Mouse (Mus musculus) kidney, postnatal 0 days (tissue): ENCODE results near the gene Bpifb1. TPM values are rescaled to one million over a fixed set of nuclear protein-coding genes. Genes with fewer than 3 reads are reported as not detected.
"Not testable (repeated sequence)": the region's sequence is repeated elsewhere in the genome, so short reads cannot be mapped to it uniquely, and the experiment has no call there.

Experiments
- ATAC-seq: fragments of 200-750 bp; cut with Nextera tagmentation; replicated peaks from 2 replicates; pipeline ENCODE4 v1.8.0; 2017; ENCODE audit warnings: low read depth, moderate number of reproducible peaks, moderate TSS enrichment, moderate library complexity; ENCODE audit not compliant: low FRiP score
- DNase-seq: peaks from one replicate; pipeline ENCODE4 v3.0.0-alpha.2; 2016; ENCODE audit warnings: low spot score
- H3K27ac ChIP-seq: fragments of 300-500 bp; sonication (generic); 2 replicates; pipeline ENCODE4 v1.5.1; 2014; ENCODE audit warnings: mild to moderate bottlenecking
- H3K27me3 ChIP-seq: fragments of 300-500 bp; sonication (generic); 2 replicates; pipeline ENCODE4 v1.6.1; 2014; ENCODE audit warnings: low read length, mixed read lengths; ENCODE audit not compliant: insufficient read depth
- H3K36me3 ChIP-seq: fragments of 300-500 bp; sonication (generic); 2 replicates; pipeline ENCODE4 v1.6.1; 2014; ENCODE audit warnings: low read length, mixed read lengths; ENCODE audit not compliant: insufficient read depth
- H3K4me1 ChIP-seq: fragments of 300-500 bp; sonication (generic); replicated peaks from 2 replicates; pipeline ENCODE4 v1.6.1; 2014; ENCODE audit warnings: antibody characterized with exemption, low read length, mixed read lengths; ENCODE audit not compliant: insufficient read depth
- H3K4me2 ChIP-seq: fragments of 300-500 bp; sonication (generic); 2 replicates; pipeline ENCODE4 v1.6.1; 2014; ENCODE audit warnings: mild to moderate bottlenecking, low read length, moderate library complexity, mixed read lengths
- H3K4me3 ChIP-seq: fragments of 300-500 bp; sonication (generic); replicated peaks from 2 replicates; pipeline ENCODE4 v1.5.1; 2014; ENCODE audit warnings: low read depth, low read length
- H3K9ac ChIP-seq: fragments of 300-500 bp; sonication (generic); 2 replicates; pipeline ENCODE4 v1.6.1; 2014; ENCODE audit warnings: low read depth, low read length
- H3K9me3 ChIP-seq: fragments of 300-500 bp; sonication (generic); replicated peaks from 2 replicates; pipeline ENCODE4 v1.6.1; 2016; ENCODE audit warnings: low read length, inconsistent platforms, mixed read lengths
- CTCF ChIP-seq: IDR thresholded peaks from 2 replicates; pipeline ENCODE4 v1.5.1; 2016; ENCODE audit warnings: antibody characterized with exemption, low read depth, mild to moderate bottlenecking, moderate library complexity
- WGBS: fragments of 180-500 bp; shearing (Covaris S2); extraction: QIAGEN DNeasy Blood & Tissue Kit; methylation state at CpG from one replicate; pipeline ENCODE4 v1.1.7; 2014; 5-methylcytosine and 5-hydroxymethylcytosine counted together
- polyA plus RNA-seq: library from polyadenylated mRNA; unstranded; fragments of >200 nt; fragmentation: Nextera tagmentation; extraction: Ambion mirVana; gene quantifications from 2 replicates; pipeline ENCODE4 v1.2.1, GENCODE M21; 2015

Bpifb1 gene
- polyA plus RNA-seq, 1 experiment from 2014 or later, result 0.14 TPM

DNA sequence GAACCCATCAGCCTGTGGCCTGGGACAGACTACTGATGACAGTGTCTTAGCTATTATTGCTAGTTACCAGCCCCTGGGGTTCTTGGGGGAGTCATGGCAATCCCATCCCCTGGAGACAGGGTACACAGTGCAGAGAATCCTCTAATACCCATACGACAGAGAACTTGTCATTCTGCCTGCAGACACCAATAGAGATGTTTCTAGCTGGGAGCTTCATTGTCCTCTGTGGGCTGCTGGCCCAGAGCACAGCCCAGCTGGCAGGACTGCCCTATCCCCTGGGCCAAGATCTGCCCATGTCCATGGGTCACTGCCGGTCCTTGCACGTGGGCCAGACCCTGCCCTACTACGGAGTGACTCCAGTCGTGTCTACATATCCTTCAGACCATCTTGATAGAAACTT is 27.3 kb upstream of the Bpifb1 start:
- no peak for TF ChIP-seq CTCF
- H3K27me3 ChIP-seq, result no peaks in the 10 kb centered on the region
- ATAC-seq (no peak), DNase-seq (no peak)
- H3K27ac ChIP-seq, result no peak overlapping the region
- H3K9me3 ChIP-seq, result no peaks in the 10 kb centered on the region
- no peaks in the 10 kb centered on the region for H3K36me3 ChIP-seq
- H3K4me3 ChIP-seq, result no peak overlapping the region
- no peaks in the 10 kb centered on the region for H3K4me1 ChIP-seq
- no peak overlapping the region for H3K4me2 ChIP-seq
- 88% methylated on average over 5 of the region's 5 CpGs for WGBS
- no peak overlapping the region for H3K9ac ChIP-seq

DNA sequence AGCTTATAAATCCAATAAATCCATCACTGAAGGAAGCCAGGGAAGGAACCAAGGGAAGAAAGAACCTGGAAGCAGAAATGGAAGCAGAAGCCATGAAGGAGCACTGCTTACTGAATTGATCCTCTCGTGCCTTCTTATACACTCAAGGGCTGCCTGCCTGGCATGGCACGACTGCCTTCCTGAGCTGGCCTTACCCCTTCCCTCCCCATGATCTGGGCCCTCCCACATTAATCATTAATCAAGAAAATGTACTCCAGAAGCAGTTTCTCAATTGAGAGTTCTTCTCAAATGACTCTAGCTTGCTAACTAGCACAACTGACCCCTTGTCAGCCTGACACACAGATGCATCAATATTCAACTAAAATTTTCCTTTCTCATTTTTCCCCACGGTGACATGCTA is 21.4 kb upstream of the Bpifb1 start:
- Histone ChIP-seq H3K4me3 (no peak overlapping the region), H3K27me3 (no peaks in the 10 kb centered on the region), H3K4me1 (no peaks in the 10 kb centered on the region), H3K9ac (no peak overlapping the region), H3K36me3 (no peaks in the 10 kb centered on the region), H3K4me2 (no peak overlapping the region), H3K27ac (no peak overlapping the region), H3K9me3 (no peaks in the 10 kb centered on the region)
- ATAC-seq (no peak), DNase-seq (peak; percentile 27)
- TF ChIP-seq CTCF, result no peak
- 43% methylated on average over 3 of the region's 3 CpGs for WGBS

DNA sequence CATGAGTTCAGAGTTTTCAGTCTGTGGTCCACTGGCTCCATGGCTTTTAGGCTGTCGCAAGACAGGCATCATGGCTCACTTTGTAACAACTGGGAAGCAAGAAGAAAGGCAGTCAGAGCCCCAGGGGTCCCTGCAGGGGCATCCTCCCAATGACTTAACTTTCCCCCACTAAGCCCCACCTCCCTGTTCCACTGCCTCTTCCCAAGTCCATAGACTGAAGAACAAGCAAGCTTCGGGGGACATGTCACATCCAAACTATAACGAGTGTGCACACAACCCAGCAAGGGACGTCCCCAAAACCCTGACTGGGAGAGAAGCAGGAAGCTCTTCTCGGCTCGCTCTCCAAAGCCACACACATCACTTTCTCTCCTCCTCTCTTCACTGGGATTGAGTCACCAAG is 19.0 kb upstream of the Bpifb1 start:
- DNase-seq (no peak), ATAC-seq (no peak)
- H3K4me1 ChIP-seq, result no peaks in the 10 kb centered on the region
- H3K27ac ChIP-seq, result no peak overlapping the region
- no peak overlapping the region for H3K4me3 ChIP-seq
- H3K4me2 ChIP-seq, result no peak overlapping the region
- no peak for TF ChIP-seq CTCF
- no peaks in the 10 kb centered on the region for H3K36me3 ChIP-seq
- no peak overlapping the region for H3K9ac ChIP-seq
- 75% methylated on average over 6 of the region's 6 CpGs for WGBS
- H3K9me3 ChIP-seq, result no peaks in the 10 kb centered on the region
- H3K27me3 ChIP-seq, result no peaks in the 10 kb centered on the region

DNA sequence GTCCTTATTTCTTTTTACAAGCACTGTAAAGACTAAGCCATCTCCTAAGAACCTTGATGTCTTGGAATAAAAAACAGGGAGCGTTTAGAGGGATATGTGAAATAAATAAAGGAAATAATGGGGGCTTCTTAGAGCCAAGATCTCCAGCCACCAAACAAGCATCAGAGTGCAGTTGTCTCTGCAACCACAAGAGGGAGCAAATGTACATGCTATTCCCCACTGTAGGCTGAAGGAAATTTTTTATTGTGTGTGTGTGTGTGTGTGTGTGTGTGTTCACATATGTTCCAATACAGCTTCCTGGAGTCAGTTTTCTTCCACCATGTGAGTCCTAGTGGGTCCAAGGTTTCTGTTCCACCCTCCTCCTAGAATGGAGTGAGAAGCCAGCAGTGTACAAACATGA is 17.3 kb upstream of the Bpifb1 start:
- ATAC-seq, result no peak
- H3K9me3 ChIP-seq, result no peaks in the 10 kb centered on the region

DNA sequence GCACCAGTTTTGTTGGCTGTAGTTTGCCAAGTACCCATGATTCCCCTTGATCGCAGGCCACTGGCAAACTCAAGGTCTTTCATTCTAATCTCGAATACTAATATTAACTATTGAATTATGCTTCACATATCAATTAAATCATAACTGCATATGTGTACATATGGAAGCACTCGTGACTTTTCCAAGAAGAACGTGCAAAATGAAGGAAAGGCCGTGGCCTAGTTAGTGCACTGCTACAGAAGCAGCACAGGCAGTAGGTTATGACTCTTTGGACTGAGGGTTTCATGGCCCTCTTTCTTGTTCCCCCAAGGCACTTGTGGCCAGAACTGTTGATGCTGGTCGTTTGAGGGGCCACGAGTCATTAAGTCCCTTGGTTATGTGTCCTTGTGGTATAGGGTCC is 8.7 kb upstream of the Bpifb1 start:
- not testable (repeated sequence) for H3K9me3 ChIP-seq, H3K4me3 ChIP-seq, H3K9ac ChIP-seq, H3K36me3 ChIP-seq, H3K27me3 ChIP-seq, H3K4me2 ChIP-seq, H3K27ac ChIP-seq, ATAC-seq, H3K4me1 ChIP-seq, DNase-seq
- 78% methylated on average over 7 of the region's 7 CpGs for WGBS

More for the DNA sequence above, 17.3 kb upstream of the Bpifb1 start:
- no peak overlapping the region for H3K27ac ChIP-seq
- no peak overlapping the region for H3K4me3 ChIP-seq
- no peaks in the 10 kb centered on the region for H3K36me3 ChIP-seq
- no peaks in the 10 kb centered on the region for H3K4me1 ChIP-seq
- no peaks in the 10 kb centered on the region for H3K27me3 ChIP-seq
- peak; percentile 66 for DNase-seq
- H3K9ac ChIP-seq, result no peak overlapping the region
- H3K4me2 ChIP-seq, result no peak overlapping the region
- 46% methylated on average over 1 of the region's 1 CpGs for WGBS
- peak; percentile 86 for TF ChIP-seq CTCF

DNA sequence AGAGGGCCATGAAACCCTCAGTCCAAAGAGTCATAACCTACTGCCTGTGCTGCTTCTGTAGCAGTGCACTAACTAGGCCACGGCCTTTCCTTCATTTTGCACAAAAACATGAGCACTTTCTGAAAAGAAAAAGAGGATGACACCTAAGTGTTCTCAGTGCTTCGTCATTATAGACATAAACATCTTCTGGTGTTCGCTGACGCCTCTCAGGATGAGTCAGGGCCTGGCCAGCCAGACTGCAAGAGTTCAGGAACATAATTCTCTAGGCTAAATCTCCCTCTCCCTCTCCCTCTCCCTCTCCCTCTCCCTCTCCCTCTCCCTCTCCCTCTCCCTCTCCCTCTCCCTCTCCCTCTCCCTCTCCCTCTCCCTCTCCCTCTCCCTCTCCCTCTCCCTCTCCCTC is 7.6 kb upstream of the Bpifb1 start:
- not testable (repeated sequence) for H3K36me3 ChIP-seq, H3K27me3 ChIP-seq, H3K4me2 ChIP-seq, DNase-seq, H3K4me3 ChIP-seq, H3K9ac ChIP-seq, H3K27ac ChIP-seq, H3K4me1 ChIP-seq, ATAC-seq, H3K9me3 ChIP-seq
- WGBS, result 67% methylated on average over 4 of the region's 4 CpGs

DNA sequence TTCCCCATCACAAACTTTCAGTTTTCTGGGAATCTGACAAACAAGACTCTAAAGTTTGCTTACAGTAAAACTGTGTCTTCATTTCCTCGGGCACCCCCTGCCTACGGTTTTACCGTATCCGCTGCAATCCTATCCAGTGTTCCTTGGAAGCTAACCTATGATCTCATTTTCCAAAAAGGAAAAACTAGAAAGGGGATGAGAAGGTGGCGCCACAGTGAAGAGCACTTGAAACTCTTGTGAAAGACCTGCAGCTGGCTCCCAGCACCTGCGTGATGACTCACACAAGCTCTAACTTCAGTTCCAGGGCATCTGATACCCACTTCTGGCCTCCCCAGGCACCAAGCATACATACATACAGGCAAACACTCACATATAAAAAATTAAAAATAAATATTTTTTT is 5.3 kb upstream of the Bpifb1 start:
- Histone ChIP-seq H3K4me3 (no peak overlapping the region), H3K4me2 (no peak overlapping the region), H3K36me3 (no peaks in the 10 kb centered on the region), H3K9me3 (no peaks in the 10 kb centered on the region), H3K4me1 (no peaks in the 10 kb centered on the region), H3K9ac (no peak overlapping the region), H3K27ac (no peak overlapping the region), H3K27me3 (no peaks in the 10 kb centered on the region)
- DNase-seq, result no peak
- no peak for ATAC-seq
- TF ChIP-seq CTCF, result no peak
- WGBS, result 81% methylated on average over 6 of the region's 6 CpGs
